18 mouse cellular contexts compared by ENCODE assay signal in genomic region chr13:71582486-71582885, GRCm38 (mm10).
DNase-seq lines count a peak whose midpoint lies in the region; ATAC-seq lines count a peak whose summit lies in the region.
"Had no signal": no experiment of that assay in that cellular context is flagged by ENCODE, and none has a peak within 500 bp of the region (broad histone marks: within the 10 kb centered on the region; RNA-seq: fewer than 3 reads in every experiment).

No protein-coding gene starts in this region.

- no peaks in the 10 kb centered on the region for H3K36me3 ChIP-seq in kidney, embryonic 15.5 days
- no peaks in the 10 kb centered on the region for H3K36me3 ChIP-seq in embryonic facial prominence, embryonic 10.5 days (replicated peaks)
- no peaks in the 10 kb centered on the region for H3K36me3 ChIP-seq in neural tube, embryonic 11.5 days (ENCODE audit: control insufficient read depth, insufficient read depth, low read length)
- H3K36me3 ChIP-seq: hindbrain, embryonic 15.5 days; intestine, embryonic 15.5 days had no signal

- WGBS in kidney, embryonic 15.5 days = 28% methylated on average over 4 of the region's 4 CpGs
- 50% methylated on average over 4 of the region's 4 CpGs for WGBS in embryonic facial prominence, embryonic 10.5 days
- WGBS in neural tube, embryonic 11.5 days = 29% methylated on average over 4 of the region's 4 CpGs

- no peaks in the 10 kb centered on the region for H3K4me1 ChIP-seq in kidney, embryonic 15.5 days
- H3K4me1 ChIP-seq in embryonic facial prominence, embryonic 10.5 days = 0 out of 2 replicates have a peak, but pooled peaks cover 5% of the 10 kb centered on the region
- no peaks in the 10 kb centered on the region for H3K4me1 ChIP-seq in neural tube, embryonic 11.5 days (ENCODE audit: control insufficient read depth, insufficient read depth, low read length)
- H3K4me1 ChIP-seq: hindbrain, embryonic 15.5 days; intestine, embryonic 15.5 days had no signal

- ATAC-seq in kidney, embryonic 15.5 days (replicated peaks; ENCODE audit: low FRiP score) = no peak
- ATAC-seq in neural tube, embryonic 11.5 days (ENCODE audit: insufficient read depth, low FRiP score, low TSS enrichment) = no peak
- ATAC-seq: intestine, embryonic 15.5 days had no signal

- no peaks in the 10 kb centered on the region for H3K9me3 ChIP-seq in kidney, embryonic 15.5 days (replicated peaks)
- H3K9me3 ChIP-seq in embryonic facial prominence, embryonic 10.5 days = no peaks in the 10 kb centered on the region
- H3K9me3 ChIP-seq in neural tube, embryonic 11.5 days (ENCODE audit: control insufficient read depth, low read length) = no peaks in the 10 kb centered on the region
- H3K9me3 ChIP-seq: hindbrain, embryonic 15.5 days; intestine, embryonic 15.5 days had no signal

- peak; percentile 65 for DNase-seq in heart, adult 11 months
- DNase-seq in heart, adult 8-10 months (ENCODE audit: low spot score) = no peak
- DNase-seq in kidney, adult 8-10 months = peak; percentile 40 to 41
- peak; percentile 16 for DNase-seq in embryonic facial prominence, embryonic 10.5 days (ENCODE audit: low spot score)
- DNase-seq in neural tube, embryonic 11.5 days (ENCODE audit: low spot score) = peak; percentile 32
- no peak for DNase-seq in layer of hippocampus, postnatal 25 days (ENCODE audit: extremely low spot score in 1 of 2, low spot score in 1 of 2)
- DNase-seq in cerebellum, postnatal 4 days (ENCODE audit: low spot score in 2 of 2) = no peak
- DNase-seq: adrenal gland, postnatal 14 days; cerebellum, adult 9-10 months; gastrocnemius, postnatal 25 days; heart, adult 2 months; thymus, adult 2 months; thymus, postnatal 4 days had no signal

- H3K27me3 ChIP-seq in kidney, embryonic 15.5 days = no peaks in the 10 kb centered on the region
- no peaks in the 10 kb centered on the region for H3K27me3 ChIP-seq in embryonic facial prominence, embryonic 10.5 days (replicated peaks; ENCODE audit: low read depth, poor library complexity, severe bottlenecking)
- no peaks in the 10 kb centered on the region for H3K27me3 ChIP-seq in neural tube, embryonic 11.5 days (ENCODE audit: control insufficient read depth, insufficient read depth, low read length)
- H3K27me3 ChIP-seq: hindbrain, embryonic 15.5 days; intestine, embryonic 15.5 days had no signal

- H3K4me3 ChIP-seq in kidney, embryonic 15.5 days (replicated peaks) = no peak overlapping the region
- H3K4me3 ChIP-seq in embryonic facial prominence, embryonic 10.5 days = no peak overlapping the region
- H3K4me3 ChIP-seq in neural tube, embryonic 11.5 days (ENCODE audit: low read depth, low read length) = no peak overlapping the region
- H3K4me3 ChIP-seq: heart, adult 2 months; hindbrain, embryonic 15.5 days; intestine, embryonic 15.5 days had no signal

- no peak overlapping the region for H3K27ac ChIP-seq in kidney, embryonic 15.5 days
- no peak overlapping the region for H3K27ac ChIP-seq in embryonic facial prominence, embryonic 10.5 days (replicated peaks)
- H3K27ac ChIP-seq in neural tube, embryonic 11.5 days (ENCODE audit: low read depth, low read length) = no peak overlapping the region
- H3K27ac ChIP-seq: heart, adult 2 months; hindbrain, embryonic 15.5 days; intestine, embryonic 15.5 days; stomach, postnatal 0 days had no signal

- H3K4me2 ChIP-seq in kidney, embryonic 15.5 days = no peak overlapping the region
- no peak overlapping the region for H3K4me2 ChIP-seq in neural tube, embryonic 11.5 days (ENCODE audit: low read depth)
- H3K4me2 ChIP-seq: hindbrain, embryonic 15.5 days; intestine, embryonic 15.5 days; midbrain, embryonic 11.5 days had no signal

- H3K9ac ChIP-seq in kidney, embryonic 15.5 days = no peak overlapping the region
- no peak overlapping the region for H3K9ac ChIP-seq in neural tube, embryonic 11.5 days (ENCODE audit: low read length)
- H3K9ac ChIP-seq: hindbrain, embryonic 15.5 days; intestine, embryonic 15.5 days had no signal

Comparison
In these comparisons a context has a peak if more than half of its experiments do, and no peak if none do; other contexts are left out.
1. DNase-seq: peak in heart, adult 11 months (single experiment), kidney, adult 8-10 months (2 of 2), embryonic facial prominence, embryonic 10.5 days (single experiment) and neural tube, embryonic 11.5 days (single experiment); none in heart, adult 8-10 months (single experiment), layer of hippocampus, postnatal 25 days (0 of 2) and cerebellum, postnatal 4 days (0 of 2).